15 mouse cellular contexts compared by ENCODE assay signal in genomic region chr7:72753053-72753559, GRCm38 (mm10).
"Had no signal": no experiment of that assay in that cellular context is flagged by ENCODE, and none has a peak within 500 bp of the region (broad histone marks: within the 10 kb centered on the region; RNA-seq: fewer than 3 reads in every experiment).

No protein-coding gene starts in this region.

- H3K4me1 ChIP-seq: liver, embryonic 13.5 days; megakaryocyte, embryonic 14.5 days had no signal

- H3K4me2 ChIP-seq: liver, embryonic 13.5 days; midbrain, embryonic 12.5 days had no signal

- H3K27me3 ChIP-seq: liver, embryonic 13.5 days; megakaryocyte, embryonic 14.5 days; midbrain, embryonic 12.5 days had no signal

- H3K9ac ChIP-seq: liver, embryonic 13.5 days; liver, postnatal 0 days; midbrain, embryonic 12.5 days had no signal

- H3K27ac ChIP-seq: kidney, postnatal 0 days; liver, embryonic 13.5 days; macrophage; midbrain, embryonic 12.5 days had no signal

- H3K36me3 ChIP-seq: liver, embryonic 13.5 days; midbrain, embryonic 12.5 days had no signal

- H3K9me3 ChIP-seq: liver, embryonic 13.5 days; midbrain, embryonic 12.5 days had no signal

- ATAC-seq: inflammation-experienced regulatory T-cells, adult 6 months; intestine, postnatal 0 days; liver, postnatal 0 days; lung, postnatal 0 days had no signal

- DNase-seq: kidney, adult 8-10 months; kidney, postnatal 36 days; layer of hippocampus, adult 9-11 months; liver; liver, embryonic 13.5 days; liver, postnatal 0 days; right cerebral cortex, postnatal 14 days; thymus, postnatal 14 days had no signal

- H3K4me3 ChIP-seq: liver, embryonic 13.5 days; megakaryocyte, embryonic 14.5 days; midbrain, embryonic 12.5 days had no signal
